ENCODE assay signal across 8 mouse cellular contexts in genomic region chr4:24897851-24898515, GRCm38 (mm10). TPM values are rescaled to one million over a fixed set of nuclear protein-coding genes. Genes with fewer than 3 reads are reported as not detected.
DNase-seq lines count a peak whose midpoint lies in the region; ATAC-seq lines count a peak whose summit lies in the region.

Gene Ndufaf4 (plus strand): TSS chr4:24898083.

- H3K4me1 ChIP-seq in hindbrain, embryonic 11.5 days (replicated peaks; ENCODE audit: control insufficient read depth, insufficient read depth, low read length), result no peaks in the 10 kb centered on the region

- under 1% methylated on average over 58 of the region's 58 CpGs for WGBS in hindbrain, embryonic 11.5 days

- peak within 1 kb of the TSS; percentile 56; the same call in 1 of the 2 replicates for H3K27ac ChIP-seq in hindbrain, embryonic 11.5 days (ENCODE audit: low read depth, low read length)

- H3K4me3 ChIP-seq in hindbrain, embryonic 11.5 days (ENCODE audit: low read depth, low read length), result peak within 1 kb of the TSS; percentile 80

- H3K36me3 ChIP-seq in hindbrain, embryonic 11.5 days (ENCODE audit: control insufficient read depth, insufficient read depth, low read length), result no peaks in the 10 kb centered on the region

- H3K4me2 ChIP-seq in hindbrain, embryonic 11.5 days (replicated peaks; ENCODE audit: low read depth, low read length), result peak within 1 kb of the TSS; percentile 72

- no peaks in the 10 kb centered on the region for H3K27me3 ChIP-seq in hindbrain, embryonic 11.5 days (ENCODE audit: control insufficient read depth, insufficient read depth, low read length)

- DNase-seq in Muller cell, postnatal 12 days (ENCODE audit: inconsistent ontology term), result peak; percentile 96
- peak; percentile 94 for DNase-seq in cerebellum, adult 9-11 months
- DNase-seq in frontal cortex, adult 2 months (ENCODE audit: extremely low spot score in 1 of 2, low spot score in 1 of 2), result peak; percentile 88 to 99
- peak; percentile 98 for DNase-seq in hindbrain, embryonic 11.5 days (ENCODE audit: low spot score)
- DNase-seq in layer of hippocampus, postnatal 10 days (ENCODE audit: low spot score in 2 of 2), result peak; percentile 99 to 100
- peak; percentile 97 for DNase-seq in lung, postnatal 10 days
- DNase-seq in ovary, postnatal 36 days (ENCODE audit: low spot score), result peak; percentile 98
- DNase-seq in thymus, postnatal 25 days, result peak; percentile 97

- peak within 1 kb of the TSS; percentile 58 for H3K9ac ChIP-seq in hindbrain, embryonic 11.5 days (ENCODE audit: low read depth, low read length)

- peak; percentile 98 for ATAC-seq in hindbrain, embryonic 11.5 days (ENCODE audit: low FRiP score)

- no peaks in the 10 kb centered on the region for H3K9me3 ChIP-seq in hindbrain, embryonic 11.5 days (ENCODE audit: control insufficient read depth, low read length)

RNA-seq across cellular contexts. Expression of gene Ndufaf4, which starts in this region (rescaled TPM):
- 21.7 and 22.3 TPM in 2 replicates for polyA plus RNA-seq in frontal cortex, adult 2 months (2012; rRNA removed)
- 67.0 and 68.2 TPM in 2 replicates for polyA plus RNA-seq in hindbrain, embryonic 11.5 days (2014; fragmentation: Nextera tagmentation; extraction: Ambion mirVana)
- 10 to 100 TPM; 39.4 to 39.9 TPM for total RNA-seq in layer of hippocampus, postnatal 10 days (2021)

Comparison
In these comparisons a context has a peak if more than half of its experiments do, and no peak if none do; other contexts are left out.
1. Peak in every context shown above with its lines: DNase-seq, ATAC-seq, H3K4me3 ChIP-seq and H3K27ac ChIP-seq.